Mouse (Mus musculus) kidney, postnatal 25 days (tissue): ENCODE data around the gene Tspo2.
A peak's percentile ranks its signal among the peaks of the same experiment; 100 is the strongest.

Experiments used
- DNase-seq, 2 experiments: peaks; one replicate each; pipeline ENCODE4 v3.0.0; 2021; ENCODE audit warnings: mixed read lengths in 2 of 2

The Tspo2 gene

GRCm38 (mm10) chr17:48450666-48451352 is 513 bp downstream of the Tspo2 start:
- no peak for DNase-seq

DNA sequence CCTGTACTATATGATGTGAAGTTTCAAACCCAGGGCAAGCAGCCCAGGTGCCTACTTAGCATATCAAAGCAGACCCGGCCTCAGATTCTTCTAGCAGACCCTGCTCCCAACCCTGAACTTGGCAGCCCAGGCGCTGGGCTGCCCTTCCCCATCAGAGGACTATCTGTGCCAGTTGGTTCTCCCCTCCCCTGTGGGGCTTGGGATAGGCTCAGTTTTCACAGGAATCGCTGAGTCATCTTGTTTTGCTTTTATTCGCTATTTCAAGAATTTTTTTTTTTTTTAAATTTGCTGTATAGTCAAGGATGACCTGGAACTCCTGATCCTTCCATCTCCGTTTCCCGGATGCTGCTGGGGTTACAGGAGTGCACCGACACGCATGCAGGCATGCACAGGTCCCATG is 3.6 kb downstream of the Tspo2 start:
- DNase-seq, result no peak

- peak; percentile 63 to 79 for DNase-seq
These were observed 7.7 kb downstream of the Tspo2 start for GRCm38 (mm10) chr17:48443542-48444145.

DNA sequence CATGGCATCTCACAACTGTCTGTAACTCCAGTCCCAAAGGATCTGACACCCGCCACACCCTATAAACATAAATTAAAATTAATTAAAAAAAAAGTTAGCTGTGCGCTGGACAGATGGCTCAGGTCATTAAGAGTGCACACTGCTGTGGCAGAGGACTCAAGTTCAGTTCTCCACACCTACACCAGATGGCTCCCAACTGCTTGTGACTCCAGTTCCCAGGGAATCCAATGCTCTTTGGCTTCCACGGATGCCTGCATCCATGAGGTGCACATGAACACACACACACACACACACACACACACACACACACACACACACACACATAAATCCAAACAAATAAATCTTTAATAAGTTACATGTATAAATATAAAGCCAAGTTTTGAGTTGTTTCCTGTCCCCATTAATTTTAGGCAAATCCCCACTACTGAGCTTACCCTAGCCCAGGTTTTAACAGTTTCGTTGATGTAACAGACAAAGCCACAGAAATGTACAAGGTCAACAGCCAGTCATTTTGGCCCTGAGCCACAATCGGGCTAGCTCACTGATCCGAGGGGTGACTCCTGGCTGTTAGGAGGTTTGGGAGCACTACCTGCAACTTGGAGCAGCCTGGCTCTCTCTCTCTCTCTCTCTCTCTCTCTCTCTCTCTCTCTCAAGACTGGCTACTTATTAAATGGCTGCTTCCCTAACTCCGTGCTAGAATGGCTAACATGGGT is 8.4 kb downstream of the Tspo2 start:
- DNase-seq, result peak; percentile 71 to 82

DNA sequence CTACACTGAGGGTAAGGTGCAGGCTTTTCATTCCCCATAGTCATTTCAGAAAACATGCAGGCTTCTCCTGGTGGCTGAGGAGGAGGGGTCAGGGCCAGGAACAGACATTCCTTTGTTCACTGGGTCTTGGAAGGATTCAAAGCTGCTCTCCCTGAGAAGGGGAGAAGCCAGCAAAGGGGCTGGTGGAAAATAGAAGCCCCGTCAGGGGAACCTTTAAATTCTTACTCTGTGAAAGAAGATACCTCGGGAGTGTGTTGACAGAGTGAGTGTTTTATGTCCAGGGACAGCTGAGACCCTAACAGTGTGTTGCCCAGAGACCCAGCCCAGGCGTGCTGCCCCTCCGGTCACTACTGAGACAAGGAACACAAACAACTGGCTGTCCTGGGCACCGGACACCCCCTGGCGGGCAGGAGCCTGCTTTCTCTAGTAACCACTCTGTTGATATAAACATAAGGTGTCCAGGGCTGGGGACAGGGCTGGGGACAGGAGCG is 13.9 kb downstream of the Tspo2 start:
- peak in 1 of 2 experiments; percentile 32 for DNase-seq

GRCm38 (mm10) chr17:48436487-48436886 is 14.8 kb downstream of the Tspo2 start:
- peak; percentile 32 to 69 for DNase-seq

DNA sequence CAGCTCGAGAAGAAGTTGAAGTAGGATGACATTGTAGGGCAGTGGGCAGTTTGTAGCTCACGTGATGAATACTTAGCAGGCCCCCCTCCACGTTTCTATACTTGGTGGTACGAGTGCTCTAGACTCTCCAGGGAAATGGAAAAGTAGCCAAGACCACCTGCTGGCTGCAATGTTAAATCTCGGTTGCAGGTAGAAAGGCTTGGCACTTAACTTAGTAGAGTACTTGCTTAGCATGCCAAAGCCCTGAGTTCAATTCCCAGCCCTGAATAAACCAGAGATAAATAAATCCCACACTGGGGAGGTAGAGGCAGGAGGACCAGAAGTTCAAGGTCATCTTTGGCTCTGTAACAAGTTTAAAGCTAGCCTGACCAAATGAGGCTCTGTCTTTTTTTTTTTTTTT is 16.8 kb downstream of the Tspo2 start:
- DNase-seq, result no peak

- no peak for DNase-seq
These were observed 17.5 kb downstream of the Tspo2 start for GRCm38 (mm10) chr17:48433689-48434330.

- DNase-seq, result no peak
These were observed 18.2 kb downstream of the Tspo2 start for GRCm38 (mm10) chr17:48433006-48433655.

- no peak for DNase-seq
These were observed 19.0 kb downstream of the Tspo2 start, which contains the start of gene Apobec2 for GRCm38 (mm10) chr17:48432158-48432980. Gene Apobec2 (minus strand): TSS chr17:48432930.

- no peak for DNase-seq
These were observed 20.3 kb downstream of the Tspo2 start for GRCm38 (mm10) chr17:48431054-48431453.

- no peak for DNase-seq
These were observed 20.9 kb downstream of the Tspo2 start for GRCm38 (mm10) chr17:48430394-48430793.

DNA sequence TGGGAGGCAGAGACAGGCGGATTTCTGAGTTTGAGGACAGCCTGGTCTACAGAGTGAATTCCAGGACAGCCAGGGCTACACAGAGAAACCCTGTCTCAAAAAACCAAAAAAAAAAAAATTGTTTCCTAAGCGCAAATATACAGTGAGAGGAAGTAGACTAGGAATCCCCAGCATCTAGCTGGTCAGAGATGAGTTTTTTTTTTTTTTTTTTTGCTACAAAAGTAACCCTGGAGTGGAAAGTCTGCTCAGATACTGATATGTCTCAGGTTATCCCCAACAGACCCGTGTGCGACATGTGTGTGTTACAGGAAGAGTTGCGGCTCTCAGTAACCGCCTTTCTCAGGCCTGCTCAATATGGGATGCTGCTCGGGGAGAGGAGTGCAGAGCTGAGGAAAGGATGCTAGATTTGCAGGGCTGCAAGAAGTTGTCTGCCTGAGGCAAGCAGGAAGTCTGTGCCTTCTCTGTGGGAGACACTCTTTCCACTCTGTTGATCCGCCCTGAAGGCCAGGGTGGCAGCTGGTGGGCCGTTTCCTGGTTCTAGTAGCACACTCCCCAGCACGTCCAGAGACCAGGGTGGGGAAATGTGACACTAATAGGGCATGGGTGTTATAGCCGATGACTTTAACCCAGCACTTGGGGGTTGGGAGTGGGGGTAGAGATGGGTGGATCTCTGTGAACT is 23.3 kb downstream of the Tspo2 start:
- peak in 1 of 2 experiments; percentile 38 for DNase-seq

DNA sequence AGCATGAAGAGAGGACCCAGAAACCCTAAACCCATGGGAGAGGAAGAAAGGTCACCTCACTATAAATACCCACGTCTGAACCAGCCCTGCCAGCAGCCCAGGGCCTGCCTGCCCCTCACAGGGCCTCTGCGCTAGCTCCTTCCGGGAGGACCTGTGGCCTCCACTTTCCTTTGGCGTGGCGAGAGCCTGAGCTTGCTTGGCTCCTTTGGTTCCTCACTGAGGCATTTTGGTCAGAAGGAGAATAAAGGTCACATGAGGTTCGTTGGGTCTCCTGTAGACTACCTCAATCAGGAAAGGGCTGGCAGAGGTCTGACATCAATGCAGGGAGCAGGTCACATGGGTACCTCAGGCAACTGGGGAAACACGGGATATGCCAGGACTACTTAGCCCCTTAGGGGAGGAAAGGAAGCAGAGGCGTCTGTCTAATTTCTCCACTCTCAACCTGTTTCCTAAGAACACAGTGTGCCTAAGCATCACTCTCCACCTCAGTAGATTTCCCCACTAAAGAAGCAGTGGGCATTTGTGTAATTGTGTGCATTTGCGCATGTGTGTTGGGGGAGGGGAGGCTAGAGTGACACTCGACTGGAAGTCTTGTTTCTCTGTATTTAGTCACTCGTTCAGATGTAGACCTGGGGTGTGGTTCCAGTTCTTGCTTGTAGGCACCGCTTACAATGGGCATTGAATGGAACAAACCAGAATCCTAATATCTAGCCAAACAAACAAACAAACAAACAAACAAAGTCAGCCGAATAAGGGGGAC is 24.2 kb downstream of the Tspo2 start:
- DNase-seq, result peak in 1 of 2 experiments; percentile 42

DNA sequence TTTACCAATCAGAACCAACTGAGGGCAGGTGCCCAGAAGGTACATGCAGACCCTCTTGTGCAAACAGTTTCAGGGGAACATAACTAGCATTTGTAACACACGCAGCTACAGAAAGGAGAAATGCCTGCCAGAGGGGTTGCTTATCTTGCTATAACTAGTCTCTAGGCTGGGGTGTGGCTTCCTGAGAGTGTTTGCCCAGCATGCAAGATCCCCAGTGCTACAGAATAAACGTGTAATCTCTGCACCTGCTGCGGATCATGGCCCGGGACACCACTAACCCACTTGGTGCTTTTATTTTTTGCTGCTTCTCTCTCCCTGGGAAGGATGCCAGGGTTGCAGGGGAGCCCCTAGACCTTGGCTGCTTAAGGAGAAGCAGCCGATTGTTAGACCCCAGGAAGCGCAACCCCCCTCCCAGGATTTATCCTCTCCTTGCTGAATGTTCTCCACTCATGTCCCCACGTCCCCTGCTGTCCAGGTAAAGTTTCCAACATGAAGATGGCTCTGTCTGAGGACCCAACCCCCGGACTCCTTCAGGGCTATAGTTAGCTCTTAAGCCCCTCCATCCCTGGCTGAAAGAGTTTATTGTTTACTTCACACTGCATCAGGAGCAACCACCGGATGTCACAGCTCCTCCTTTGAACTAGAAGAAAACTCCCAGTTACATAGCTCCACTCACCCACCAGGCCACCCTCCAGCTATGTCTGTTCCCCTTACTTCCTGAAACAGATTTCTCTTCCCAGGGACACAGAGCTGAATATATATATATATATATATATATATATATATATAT is 25.3 kb downstream of the Tspo2 start:
- DNase-seq, result no peak

DNA sequence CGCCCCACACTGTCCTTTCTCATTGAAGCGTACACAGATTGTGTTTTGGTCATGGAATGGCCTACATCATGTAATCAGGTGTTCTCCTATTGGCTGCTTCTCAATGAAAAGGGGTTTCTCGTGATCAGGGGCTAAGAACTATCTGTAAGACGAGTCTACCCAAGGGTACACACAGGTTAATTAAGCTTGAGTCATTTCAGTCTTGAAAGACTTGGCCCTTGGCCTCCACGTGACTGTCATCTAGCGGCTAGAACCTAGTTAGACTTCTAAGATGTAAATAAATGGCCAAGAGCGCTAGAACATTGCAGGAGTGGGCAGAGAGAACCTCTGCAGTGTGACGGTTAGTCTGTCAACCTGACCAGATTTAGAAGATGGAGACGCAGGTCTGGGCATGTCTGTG is 27.1 kb downstream of the Tspo2 start:
- peak; percentile 47 to 80 for DNase-seq

DNA sequence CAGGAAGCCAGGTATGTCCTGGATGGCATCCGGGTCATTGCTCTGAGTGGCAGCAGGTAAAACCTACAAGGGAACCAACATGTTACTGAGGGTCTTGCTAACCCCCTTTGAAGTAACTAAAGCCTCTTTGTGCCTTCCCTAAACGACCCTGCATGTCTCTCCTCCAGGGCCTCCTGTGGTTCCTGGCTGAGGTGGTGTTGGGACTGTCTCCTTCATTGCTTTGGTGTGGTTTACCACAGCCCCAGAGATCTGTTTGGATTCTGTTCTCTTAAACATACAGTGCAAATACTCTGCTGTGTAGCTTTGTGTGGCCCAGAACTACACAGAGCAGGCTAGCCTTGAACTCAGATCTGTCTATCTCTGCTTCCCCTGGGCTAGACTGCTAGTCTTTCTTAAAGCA is 31.8 kb downstream of the Tspo2 start:
- no peak for DNase-seq

DNA sequence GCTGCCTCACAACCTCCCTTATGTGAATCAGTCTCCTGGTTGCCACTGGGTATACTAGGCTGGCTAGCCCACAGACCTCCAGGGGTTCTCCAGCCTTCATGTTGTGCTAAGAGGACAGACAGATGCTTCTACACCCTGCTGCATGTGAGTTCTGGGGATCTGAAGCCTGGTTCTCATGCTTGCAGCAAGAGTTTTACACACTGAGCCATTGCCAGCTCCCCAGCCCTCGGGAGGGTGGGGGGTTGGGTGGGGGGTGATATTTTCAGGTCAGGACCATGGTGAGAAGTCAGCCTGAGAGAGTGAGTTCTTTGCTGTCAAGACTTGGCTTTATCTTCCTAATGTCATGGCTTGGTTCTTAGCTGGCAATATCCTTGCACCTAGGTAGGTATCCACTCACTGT is 32.5 kb downstream of the Tspo2 start:
- no peak for DNase-seq

DNA sequence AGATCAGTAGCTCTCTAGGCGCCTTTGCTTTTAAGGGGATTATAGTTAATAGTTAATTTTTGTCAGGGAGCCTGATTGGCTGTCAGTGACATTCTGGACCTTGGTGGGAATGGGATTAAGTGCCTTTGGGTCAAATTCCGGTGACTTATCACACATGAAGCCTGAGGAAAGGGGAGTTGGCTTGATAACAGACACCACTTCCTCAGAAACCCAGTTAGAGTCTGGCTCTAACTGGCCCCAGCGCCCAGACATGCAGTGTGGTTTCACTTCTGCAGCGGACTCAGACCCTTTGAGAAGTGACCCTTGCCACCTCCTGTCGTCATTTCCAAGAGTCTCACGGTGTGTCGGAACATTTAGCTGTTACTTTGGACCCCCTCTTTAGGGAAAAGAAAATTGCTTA is 33.1 kb downstream of the Tspo2 start:
- DNase-seq, result peak; percentile 55 to 73

DNA sequence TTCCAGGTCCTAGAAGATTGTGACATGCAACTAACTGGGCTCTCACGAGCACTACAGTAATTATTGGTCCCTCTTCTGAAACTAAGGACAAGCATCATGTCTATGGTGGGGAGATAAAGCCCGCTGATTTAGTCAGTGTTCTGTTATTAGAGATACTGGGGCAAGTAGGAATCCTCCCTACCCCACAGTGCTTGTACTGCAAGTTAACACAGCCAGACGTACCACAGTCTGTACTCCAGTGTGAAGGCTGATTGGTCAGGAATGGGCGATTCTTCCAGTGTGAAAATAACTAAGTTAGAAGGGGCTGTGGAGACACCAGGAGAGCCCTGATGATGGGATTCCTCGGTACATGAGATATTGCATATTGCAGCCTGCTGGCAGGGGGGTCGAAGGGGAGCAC is 33.8 kb downstream of the Tspo2 start:
- no peak for DNase-seq
